Mouse (Mus musculus): ENCODE results near the gene Kcnk12. TPM values are rescaled to one million over a fixed set of nuclear protein-coding genes. Genes with fewer than 3 reads are reported as not detected.

Gene Kcnk12
- total RNA-seq (2018; cell fraction: chromatin; rRNA removed), result not detected
- under 1 TPM in 19 of 26 experiments, not detected in 7; 0.07 to 0.27 (median 0.10) TPM for total RNA-seq (2018; cell fraction: cytosol; rRNA removed)
- under 1 TPM in 4 of 26 experiments, not detected in 22; 0.31 to 0.54 (median 0.34) TPM for total RNA-seq (2018; cell fraction: nucleus; rRNA removed)
- polyA plus RNA-seq (2018), result not detected in 3 replicates

GRCm38 (mm10) chr17:87797688-87798291 is at the start of gene Kcnk12:
Kcnk12 (minus strand) TSS chr17:87797994.
- H3K36me3 ChIP-seq (ENCODE audit: inconsistent target), result no peaks in the 10 kb centered on the region
- WGBS (ENCODE audit: missing documents), result under 1% methylated on average over 46 of the region's 46 CpGs
- peak within 1 kb of the TSS; percentile 25; the same call in 1 of the 2 replicates for H3K4me3 ChIP-seq (ENCODE audit: inconsistent target)
- H3K27ac ChIP-seq, result no peak within 1 kb of the TSS
- no peaks in the 10 kb centered on the region for H3K79me2 ChIP-seq (ENCODE audit: inconsistent target)

GRCm38 (mm10) chr17:87842156-87842555 is 44.4 kb upstream of the Kcnk12 start:
- Histone ChIP-seq H3K36me3 (ENCODE audit: inconsistent target) (no peaks in the 10 kb centered on the region), H3K4me3 (ENCODE audit: inconsistent target) (no peak overlapping the region), H3K79me2 (ENCODE audit: inconsistent target) (no peaks in the 10 kb centered on the region), H3K27ac (no peak overlapping the region)
- WGBS (ENCODE audit: missing documents), result 96% methylated on average over 5 of the region's 5 CpGs

DNA sequence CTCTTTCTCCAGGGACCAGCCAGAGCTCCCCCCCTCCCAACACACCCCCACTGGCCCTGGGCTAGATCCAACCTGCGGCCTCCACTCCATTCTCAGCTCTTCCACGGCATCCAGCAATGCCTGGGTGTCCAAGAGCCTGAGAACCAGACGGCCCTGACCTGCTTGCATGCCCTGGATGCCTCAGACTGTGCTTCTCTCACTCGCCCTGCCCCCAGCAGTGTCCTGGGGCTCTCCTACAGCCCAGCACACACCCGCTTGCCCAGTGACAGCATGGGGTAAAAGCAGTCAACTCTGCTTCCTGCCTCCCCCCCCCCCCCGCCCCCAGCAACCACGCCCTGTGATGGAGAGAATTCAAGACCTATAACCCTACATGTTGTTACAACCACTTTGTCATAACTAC is 42.3 kb upstream of the Kcnk12 start:
- Histone ChIP-seq H3K4me3 (ENCODE audit: inconsistent target) (no peak overlapping the region), H3K36me3 (ENCODE audit: inconsistent target) (no peaks in the 10 kb centered on the region), H3K27ac (no peak overlapping the region), H3K79me2 (ENCODE audit: inconsistent target) (no peaks in the 10 kb centered on the region)
- WGBS (ENCODE audit: missing documents), result 84% methylated on average over 5 of the region's 7 CpGs

GRCm38 (mm10) chr17:87834850-87835249 is 37.1 kb upstream of the Kcnk12 start:
- WGBS (ENCODE audit: missing documents), result 82% methylated on average over 8 of the region's 8 CpGs
- Histone ChIP-seq H3K27ac (no peak overlapping the region), H3K36me3 (ENCODE audit: inconsistent target) (no peaks in the 10 kb centered on the region)

DNA sequence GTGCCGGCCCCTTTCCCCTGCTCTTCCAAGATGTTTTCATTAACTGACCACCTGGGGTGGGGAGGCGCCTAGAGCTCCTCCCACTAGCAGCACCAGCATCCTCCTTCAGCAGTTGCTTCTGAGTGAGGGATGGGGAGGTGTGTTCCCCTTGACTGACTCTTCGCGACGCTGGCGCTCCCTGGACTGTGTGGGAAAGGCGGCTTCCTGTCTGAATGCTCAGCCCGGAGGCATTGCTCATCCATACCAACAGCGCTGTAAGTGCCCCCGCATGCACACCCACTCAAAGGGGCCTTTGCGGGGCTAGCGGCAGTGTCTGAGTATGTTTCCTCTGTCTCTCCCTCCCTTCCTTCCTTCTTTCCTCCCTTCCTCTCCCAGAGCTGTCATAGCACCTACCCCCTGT is 29.1 kb upstream of the Kcnk12 start:
- Histone ChIP-seq H3K36me3 (ENCODE audit: inconsistent target) (no peaks in the 10 kb centered on the region), H3K27ac (no peak overlapping the region), H3K4me3 (ENCODE audit: inconsistent target) (no peak overlapping the region), H3K79me2 (ENCODE audit: inconsistent target) (no peaks in the 10 kb centered on the region)
- 28% methylated on average over 12 of the region's 12 CpGs for WGBS (ENCODE audit: missing documents)

More at GRCm38 (mm10) chr17:87834850-87835249, 37.1 kb upstream of the Kcnk12 start:
- H3K4me3 ChIP-seq (ENCODE audit: inconsistent target), result no peak overlapping the region
- no peaks in the 10 kb centered on the region for H3K79me2 ChIP-seq (ENCODE audit: inconsistent target)

GRCm38 (mm10) chr17:87826036-87826560 is 28.3 kb upstream of the Kcnk12 start:
- Histone ChIP-seq H3K79me2 (ENCODE audit: inconsistent target) (no peaks in the 10 kb centered on the region), H3K36me3 (ENCODE audit: inconsistent target) (no peaks in the 10 kb centered on the region), H3K27ac (no peak overlapping the region), H3K4me3 (ENCODE audit: inconsistent target) (no peak overlapping the region)
- WGBS (ENCODE audit: missing documents), result 41% methylated on average over 22 of the region's 23 CpGs

GRCm38 (mm10) chr17:87825454-87826008 is 27.7 kb upstream of the Kcnk12 start:
- Histone ChIP-seq H3K79me2 (ENCODE audit: inconsistent target) (no peaks in the 10 kb centered on the region), H3K27ac (no peak overlapping the region), H3K36me3 (ENCODE audit: inconsistent target) (no peaks in the 10 kb centered on the region), H3K4me3 (ENCODE audit: inconsistent target) (no peak overlapping the region)
- 73% methylated on average over 4 of the region's 5 CpGs for WGBS (ENCODE audit: missing documents)

GRCm38 (mm10) chr17:87823031-87823430 is 25.2 kb upstream of the Kcnk12 start:
- Histone ChIP-seq H3K79me2 (ENCODE audit: inconsistent target) (no peaks in the 10 kb centered on the region), H3K27ac (no peak overlapping the region), H3K4me3 (ENCODE audit: inconsistent target) (no peak overlapping the region), H3K36me3 (ENCODE audit: inconsistent target) (no peaks in the 10 kb centered on the region)
- WGBS (ENCODE audit: missing documents), result 94% methylated on average over 3 of the region's 3 CpGs

DNA sequence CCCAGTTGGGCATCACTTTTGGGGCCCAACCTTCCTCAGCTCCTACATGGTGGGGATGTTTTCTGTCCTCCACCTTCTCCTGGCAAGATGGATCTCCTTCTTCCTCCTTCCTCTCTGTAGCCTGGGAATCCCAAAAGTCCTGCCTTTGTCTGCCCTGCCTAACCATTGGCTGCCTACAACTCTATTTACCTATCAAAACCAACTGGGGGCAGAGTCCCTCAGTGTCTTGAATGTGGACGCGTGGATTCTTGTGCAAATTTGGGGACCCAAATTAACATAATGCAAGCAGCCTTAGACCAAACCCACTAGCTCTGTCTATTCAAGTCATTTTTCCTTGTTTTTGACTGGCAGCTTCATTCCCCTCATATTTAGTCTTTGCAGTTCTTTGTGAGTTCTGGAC is 11.8 kb upstream of the Kcnk12 start:
- Histone ChIP-seq H3K79me2 (ENCODE audit: inconsistent target) (no peaks in the 10 kb centered on the region), H3K27ac (no peak overlapping the region), H3K36me3 (ENCODE audit: inconsistent target) (no peaks in the 10 kb centered on the region), H3K4me3 (ENCODE audit: inconsistent target) (no peak overlapping the region)
- WGBS (ENCODE audit: missing documents), result 95% methylated on average over 2 of the region's 2 CpGs

DNA sequence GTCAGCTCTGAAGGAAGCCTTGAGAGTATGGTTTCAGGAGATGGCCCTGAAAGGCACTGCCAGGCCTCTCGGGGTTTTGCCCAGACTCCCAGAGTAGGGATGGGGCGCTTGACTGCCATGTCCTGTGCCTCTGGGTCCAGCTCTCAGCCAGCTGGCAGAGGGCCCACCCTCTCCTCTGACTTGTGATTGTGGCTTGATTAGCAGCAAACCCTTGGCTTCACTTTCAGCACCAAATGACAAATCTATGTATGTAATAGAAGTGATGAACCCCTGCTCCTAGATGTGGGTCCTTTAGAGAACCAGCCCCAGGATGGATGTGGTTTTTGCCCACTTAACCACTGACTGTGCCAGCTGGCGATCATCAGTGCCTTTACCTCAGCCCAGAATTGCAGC is 2.1 kb upstream of the Kcnk12 start:
- no peak overlapping the region for H3K4me3 ChIP-seq (ENCODE audit: inconsistent target)
- no peaks in the 10 kb centered on the region for H3K79me2 ChIP-seq (ENCODE audit: inconsistent target)
- no peaks in the 10 kb centered on the region for H3K36me3 ChIP-seq (ENCODE audit: inconsistent target)
- 38% methylated on average over 3 of the region's 3 CpGs for WGBS (ENCODE audit: missing documents)
- no peak overlapping the region for H3K27ac ChIP-seq

DNA sequence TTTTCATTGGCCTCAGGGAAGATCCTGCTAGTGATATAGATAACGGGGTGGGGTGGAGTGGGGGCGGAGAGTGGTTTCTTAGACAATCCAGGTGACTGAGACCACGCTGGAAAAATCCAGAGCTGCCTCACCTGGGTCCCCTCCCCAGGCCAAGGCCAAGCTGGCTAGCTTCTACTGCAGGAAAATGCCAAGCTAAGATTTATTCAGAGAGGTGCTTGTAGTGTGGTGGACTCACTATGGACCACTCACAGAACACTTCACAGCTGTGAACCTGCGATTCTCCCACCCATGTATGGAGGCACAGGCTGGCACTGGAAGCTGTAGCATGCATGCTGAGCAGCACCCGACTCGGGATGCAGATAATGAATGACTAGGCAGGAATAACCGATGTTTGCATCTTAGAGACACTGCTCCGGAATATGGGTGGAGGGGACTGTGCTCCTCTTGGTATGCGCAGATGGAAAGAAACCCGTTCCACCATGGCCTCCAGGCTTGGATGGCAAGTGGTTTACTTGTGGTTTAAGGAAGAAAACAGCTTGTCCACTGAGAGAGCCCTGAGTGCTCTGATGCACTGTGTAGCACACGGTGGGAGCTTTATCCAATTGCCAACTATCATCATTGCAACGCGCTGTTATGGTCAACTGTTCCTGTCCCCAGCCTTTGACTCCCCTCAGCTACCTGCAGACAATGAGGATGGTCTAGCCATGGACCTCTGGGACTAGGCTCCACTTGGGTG is 1.6 kb upstream of the Kcnk12 start:
- H3K27ac ChIP-seq, result no peak overlapping the region
- WGBS (ENCODE audit: missing documents), result 75% methylated on average over 13 of the region's 13 CpGs
- H3K79me2 ChIP-seq (ENCODE audit: inconsistent target), result no peaks in the 10 kb centered on the region
- H3K4me3 ChIP-seq (ENCODE audit: inconsistent target), result no peak overlapping the region
- no peaks in the 10 kb centered on the region for H3K36me3 ChIP-seq (ENCODE audit: inconsistent target)

GRCm38 (mm10) chr17:87798423-87798941 is 688 bp upstream of the Kcnk12 start:
- H3K36me3 ChIP-seq (ENCODE audit: inconsistent target), result no peaks in the 10 kb centered on the region
- under 1% methylated on average over 23 of the region's 40 CpGs for WGBS (ENCODE audit: missing documents)
- H3K4me3 ChIP-seq (ENCODE audit: inconsistent target), result peak overlapping the region; percentile 25; the same call in 1 of the 2 replicates

DNA sequence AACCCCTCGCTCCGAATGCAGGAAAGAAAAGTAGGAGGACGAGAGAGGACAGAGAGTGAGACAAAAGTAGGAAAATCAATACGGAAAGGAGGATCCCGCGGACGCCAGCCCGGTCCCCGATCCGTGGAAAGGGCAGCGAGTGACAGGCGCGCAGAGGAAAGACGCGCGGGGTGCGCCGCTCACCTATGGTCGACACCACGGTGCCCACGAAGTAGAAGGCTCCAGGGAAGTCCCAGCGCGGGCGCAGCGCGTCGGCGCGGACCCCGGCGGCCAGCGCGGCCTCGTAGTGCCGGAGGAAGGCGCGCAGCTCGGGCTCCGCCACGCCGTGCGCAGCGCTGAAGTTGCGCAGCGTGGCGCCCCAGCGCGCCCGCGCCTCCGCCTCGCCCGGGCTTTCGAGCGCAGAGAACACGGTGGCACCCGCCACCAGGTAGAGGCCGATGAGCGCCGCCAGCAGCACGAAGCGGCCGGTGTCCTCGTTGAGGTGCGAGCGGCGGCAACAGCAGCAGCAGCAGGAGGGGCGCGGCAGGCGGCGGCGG is 845 bp downstream of the Kcnk12 start:
- Histone ChIP-seq H3K79me2 (ENCODE audit: inconsistent target) (no peaks in the 10 kb centered on the region), H3K4me3 (ENCODE audit: inconsistent target) (no peak overlapping the region), H3K27ac (no peak overlapping the region), H3K36me3 (ENCODE audit: inconsistent target) (no peaks in the 10 kb centered on the region)
- WGBS (ENCODE audit: missing documents), result 1% methylated on average over 72 of the region's 72 CpGs

More at GRCm38 (mm10) chr17:87798423-87798941, 688 bp upstream of the Kcnk12 start:
- Histone ChIP-seq H3K27ac (no peak overlapping the region), H3K79me2 (ENCODE audit: inconsistent target) (no peaks in the 10 kb centered on the region)

- no peaks in the 10 kb centered on the region for H3K79me2 ChIP-seq (ENCODE audit: inconsistent target)
- H3K36me3 ChIP-seq (ENCODE audit: inconsistent target), result no peaks in the 10 kb centered on the region
- no peak overlapping the region for H3K27ac ChIP-seq
- H3K4me3 ChIP-seq (ENCODE audit: inconsistent target), result no peak overlapping the region
- 9% methylated on average over 10 of the region's 12 CpGs for WGBS (ENCODE audit: missing documents)
Measured at GRCm38 (mm10) chr17:87795927-87796714, 1.7 kb downstream of the Kcnk12 start.
